Mouse (Mus musculus) ES-E14 (cell line): ENCODE results near the gene Stac2. TPM values are rescaled to one million over a fixed set of nuclear protein-coding genes. Genes with fewer than 3 reads are reported as not detected.

Experiments used
- DNase-seq: peaks from one replicate; pipeline ENCODE4 v3.0.0-alpha.2; 2013; ENCODE audit warnings: low read depth, low spot score
- H3K27ac ChIP-seq: 2 replicates; pipeline ENCODE4 v1.5.1; 2012; ENCODE audit warnings: low read depth, mild to moderate bottlenecking, low read length, moderate library complexity, mixed read lengths; ENCODE audit not compliant: poor library complexity, insufficient read depth, severe bottlenecking
- H3K36me3 ChIP-seq: 2 replicates; pipeline ENCODE4 v1.6.1; 2012; ENCODE audit warnings: mild to moderate bottlenecking, low read length, moderate library complexity, mixed read lengths; ENCODE audit not compliant: control insufficient read depth, poor library complexity, insufficient read depth, severe bottlenecking
- H3K4me1 ChIP-seq, 2 experiments: fragments of 150-350 bp in 1 of 2; sonication (generic) in 1 of 2; 2 replicates each; pipeline ENCODE4 v1.6.1; 2012; ENCODE audit warnings: low read length in 2 of 2, mild to moderate bottlenecking in 1 of 2, mixed read lengths in 1 of 2; ENCODE audit not compliant: control insufficient read depth in 2 of 2, insufficient read depth in 2 of 2, poor library complexity in 1 of 2
- H3K4me3 ChIP-seq, 2 experiments: fragments of 150-350 bp in 1 of 2; sonication (generic) in 1 of 2; 2 replicates each; pipeline ENCODE4 v1.5.1; 2012; ENCODE audit warnings: low read length in 2 of 2, low read depth in 1 of 2, mild to moderate bottlenecking in 1 of 2, mixed read lengths in 1 of 2; ENCODE audit not compliant: insufficient read depth in 1 of 2, poor library complexity in 1 of 2, severe bottlenecking in 1 of 2
- H3K9ac ChIP-seq: 2 replicates; pipeline ENCODE4 v1.6.1; 2012; ENCODE audit warnings: low read depth, mild to moderate bottlenecking, low read length, mixed read lengths; ENCODE audit not compliant: poor library complexity, insufficient read depth, severe bottlenecking
- H3K9me3 ChIP-seq: fragments of 150-350 bp; sonication (generic); 2 replicates; pipeline ENCODE4 v1.6.1; 2012; ENCODE audit warnings: low read depth, mild to moderate bottlenecking, low read length; ENCODE audit not compliant: control insufficient read depth, insufficient read depth
- CHD2 ChIP-seq: IDR thresholded peaks from 2 replicates; pipeline ENCODE4 v1.6.1; 2014; ENCODE audit warnings: mild to moderate bottlenecking, low read depth, low read length, inconsistent platforms
- HCFC1 ChIP-seq: IDR thresholded peaks from 2 replicates; pipeline ENCODE4 v1.6.1; 2012; ENCODE audit warnings: low read length, inconsistent platforms, borderline replicate concordance; ENCODE audit not compliant: insufficient read depth
- MAFK ChIP-seq: IDR thresholded peaks from 2 replicates; pipeline ENCODE4 v1.6.1; 2014; ENCODE audit warnings: mild to moderate bottlenecking, low read depth, low read length, inconsistent platforms; ENCODE audit not compliant: insufficient read depth
- ZC3H11A ChIP-seq: IDR thresholded peaks from 2 replicates; pipeline ENCODE4 v1.6.1; 2012; ENCODE audit warnings: low read depth, mild to moderate bottlenecking, inconsistent platforms, low read length, borderline replicate concordance
- ZNF384 ChIP-seq: IDR thresholded peaks from 2 replicates; pipeline ENCODE4 v1.6.1; 2012; ENCODE audit warnings: low read depth, low read length, inconsistent platforms
- in situ Hi-C, 2 experiments: fragments of 600-800 bp; cut with MboI; formaldehyde crosslinking; loops; one replicate each; pipeline ENCODE4 v1.15.1; 2025; ENCODE audit warnings: low sequenced_read_pairs in 2 of 2, inconsistent platforms in 1 of 2; ENCODE audit not compliant: unreplicated experiment in 2 of 2
- total RNA-seq: library from RNA; depleted of rRNA; stranded (reverse); fragments of 300-350 nt; gene quantifications from 2 replicates; pipeline ENCODE4 v1.2.3, GENCODE M21; 2012

Gene Stac2
- total RNA-seq, 1 experiment, result 2.1 TPM

GRCm38 (mm10) chr11:98024516-98024915 is 28.7 kb downstream of the Stac2 start:
- H3K4me1 ChIP-seq, result peaks cover 3 to 18% of the 10 kb centered on the region in 2 experiments; a peak in 2 of 4 replicates
- in situ Hi-C loops, result no loop called here

GRCm38 (mm10) chr11:98022555-98023371 is 30.5 kb downstream of the Stac2 start, which contains the start of gene Cacnb1:
Gene Cacnb1 (minus strand): TSS chr11:98023034.
- no peak for TF ChIP-seq HCFC1
- no peak for TF ChIP-seq MAFK
- no peak for TF ChIP-seq CHD2
- TF ChIP-seq ZC3H11A, result no peak
- no peak for TF ChIP-seq ZNF384
- in situ Hi-C loops, result no loop called here
- peak within 1 kb of the TSS; percentile 35 for H3K27ac ChIP-seq

More at GRCm38 (mm10) chr11:98024516-98024915, 28.7 kb downstream of the Stac2 start:
- TF ChIP-seq CHD2, result no peak
- no peak for TF ChIP-seq MAFK
- TF ChIP-seq HCFC1, result no peak
- TF ChIP-seq ZC3H11A, result no peak
- TF ChIP-seq ZNF384, result no peak
- Histone ChIP-seq H3K4me3 (no peak overlapping the region), H3K36me3 (peaks cover 17% of the 10 kb centered on the region), H3K9me3 (no peaks in the 10 kb centered on the region), H3K9ac (no peak overlapping the region), H3K27ac (no peak overlapping the region)
- no peak for DNase-seq

GRCm38 (mm10) chr11:98022253-98022554 is 31.1 kb downstream of the Stac2 start:
- no peaks in the 10 kb centered on the region for H3K9me3 ChIP-seq
- H3K27ac ChIP-seq, result no peak overlapping the region
- peaks cover 4% of the 10 kb centered on the region; the same call in 1 of the 2 replicates for H3K36me3 ChIP-seq
- peak overlapping the region; percentile 74 to 85 for H3K4me3 ChIP-seq
- no peak for DNase-seq
- TF ChIP-seq CHD2 (no peak), ZC3H11A (no peak), MAFK (no peak), ZNF384 (no peak), HCFC1 (no peak)
- peaks cover 3 to 20% of the 10 kb centered on the region in 2 experiments; a peak in 2 of 4 replicates for H3K4me1 ChIP-seq
- peak overlapping the region; percentile 65 for H3K9ac ChIP-seq
- in situ Hi-C loops, result no loop called here

More at GRCm38 (mm10) chr11:98022555-98023371, 30.5 kb downstream of the Stac2 start, which contains the start of gene Cacnb1:
- Histone ChIP-seq H3K4me3 (peak within 1 kb of the TSS; percentile 74 to 85), H3K4me1 (peaks cover 3 to 20% of the 10 kb centered on the region in 2 experiments; a peak in 2 of 4 replicates), H3K9ac (peak within 1 kb of the TSS; percentile 73), H3K36me3 (peaks cover 2% of the 10 kb centered on the region; the same call in 1 of the 2 replicates), H3K9me3 (no peaks in the 10 kb centered on the region)
- no peak for DNase-seq

GRCm38 (mm10) chr11:98021565-98022252 is 31.6 kb downstream of the Stac2 start:
- Histone ChIP-seq H3K9me3 (no peaks in the 10 kb centered on the region), H3K4me3 (peak overlapping the region; percentile 74 to 85), H3K4me1 (peaks cover 3 to 20% of the 10 kb centered on the region in 2 experiments; a peak in 2 of 4 replicates), H3K27ac (no peak overlapping the region), H3K9ac (peak overlapping the region; percentile 65), H3K36me3 (peaks cover 4% of the 10 kb centered on the region; the same call in 1 of the 2 replicates)
- no peak for DNase-seq
- TF ChIP-seq ZNF384 (no peak), HCFC1 (no peak), MAFK (no peak), CHD2 (no peak), ZC3H11A (no peak)
- in situ Hi-C loops, result no loop called here
